In the genomic region with DNA sequence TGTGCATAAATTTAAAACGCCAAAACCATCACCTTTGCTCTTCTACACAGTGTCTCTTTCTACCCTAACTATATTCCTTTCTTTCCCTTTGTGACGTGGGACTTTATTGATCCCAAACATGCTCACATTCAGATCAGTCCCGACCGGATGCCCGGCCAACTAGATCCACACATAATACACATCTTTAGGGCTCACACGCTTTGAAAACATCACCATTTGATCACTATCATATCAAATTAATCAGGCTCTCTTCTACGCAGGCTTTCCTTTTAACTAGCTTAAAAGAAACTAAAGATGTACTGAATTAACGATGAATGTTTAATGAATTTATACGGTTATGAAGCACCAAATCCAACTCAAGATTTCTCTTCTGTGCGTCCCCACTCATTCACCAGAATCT, we compare ENCODE assay signal across 8 mouse cellular contexts. TPM values are rescaled to one million over a fixed set of nuclear protein-coding genes. Genes with fewer than 3 reads are reported as not detected.
DNase-seq lines count a peak whose midpoint lies in the region; ATAC-seq and TF ChIP-seq lines count a peak whose summit lies in the region.

No protein-coding gene starts in this region.

- no peak overlapping the region for H3K9ac ChIP-seq in kidney, postnatal 0 days (ENCODE audit: low read depth, low read length)
- no peak overlapping the region for H3K9ac ChIP-seq in embryonic facial prominence, embryonic 15.5 days
- H3K9ac ChIP-seq in limb, embryonic 12.5 days (replicated peaks): no peak overlapping the region

- H3K27me3 ChIP-seq in kidney, postnatal 0 days (ENCODE audit: insufficient read depth, low read length): peaks cover 6% of the 10 kb centered on the region; the same call in 1 of the 2 replicates
- 0 out of 2 replicates have a peak, but pooled peaks cover 6% of the 10 kb centered on the region for H3K27me3 ChIP-seq in embryonic facial prominence, embryonic 15.5 days
- H3K27me3 ChIP-seq in limb, embryonic 12.5 days: peaks cover 13% of the 10 kb centered on the region

- H3K27ac ChIP-seq in kidney, postnatal 0 days: no peak overlapping the region
- H3K27ac ChIP-seq in embryonic facial prominence, embryonic 15.5 days (replicated peaks): no peak overlapping the region
- H3K27ac ChIP-seq in limb, embryonic 12.5 days: no peak overlapping the region

- no peak for ATAC-seq in kidney, postnatal 0 days (replicated peaks; ENCODE audit: low FRiP score, low read depth)
- ATAC-seq in embryonic facial prominence, embryonic 15.5 days (ENCODE audit: insufficient number of reproducible peaks, low FRiP score, low TSS enrichment, low read depth): no peak
- no peak for ATAC-seq in limb, embryonic 12.5 days (ENCODE audit: insufficient number of reproducible peaks, insufficient read depth, low FRiP score, low TSS enrichment, low read depth)
- no peak for ATAC-seq in monocyte, adult 5-6 weeks (replicated peaks; ENCODE audit: insufficient number of reproducible peaks, low FRiP score, low TSS enrichment, poor library complexity, severe bottlenecking)
- ATAC-seq in megakaryocyte-erythroid progenitor cell, adult 5-6 weeks (replicated peaks; ENCODE audit: low FRiP score, low TSS enrichment, poor library complexity, severe bottlenecking): no peak

- H3K4me2 ChIP-seq in kidney, postnatal 0 days (ENCODE audit: low read length): peak overlapping the region; percentile 96
- H3K4me2 ChIP-seq in embryonic facial prominence, embryonic 15.5 days (replicated peaks): peak overlapping the region; percentile 88
- H3K4me2 ChIP-seq in limb, embryonic 12.5 days: peak overlapping the region; percentile 99

- no peaks in the 10 kb centered on the region for H3K9me3 ChIP-seq in kidney, postnatal 0 days (replicated peaks; ENCODE audit: low read length)
- no peaks in the 10 kb centered on the region for H3K9me3 ChIP-seq in embryonic facial prominence, embryonic 15.5 days (replicated peaks)
- H3K9me3 ChIP-seq in limb, embryonic 12.5 days: no peaks in the 10 kb centered on the region

- H3K4me3 ChIP-seq in kidney, postnatal 0 days (replicated peaks; ENCODE audit: low read depth, low read length): peak overlapping the region; percentile 84
- peak overlapping the region; percentile 84 for H3K4me3 ChIP-seq in embryonic facial prominence, embryonic 15.5 days (replicated peaks)
- peak overlapping the region; percentile 83 for H3K4me3 ChIP-seq in limb, embryonic 12.5 days (replicated peaks)

- H3K4me1 ChIP-seq in kidney, postnatal 0 days (replicated peaks; ENCODE audit: insufficient read depth, low read length): no peaks in the 10 kb centered on the region; the same call in 1 of the 2 replicates
- peaks cover 22% of the 10 kb centered on the region; the same call in 1 of the 2 replicates for H3K4me1 ChIP-seq in embryonic facial prominence, embryonic 15.5 days
- peaks cover 13% of the 10 kb centered on the region for H3K4me1 ChIP-seq in limb, embryonic 12.5 days (replicated peaks)

- WGBS in kidney, postnatal 0 days: 14% methylated on average over 10 of the region's 10 CpGs
- 14% methylated on average over 10 of the region's 10 CpGs for WGBS in embryonic facial prominence, embryonic 15.5 days
- WGBS in limb, embryonic 12.5 days: under 1% methylated on average over 10 of the region's 10 CpGs

- peak; percentile 29 for DNase-seq in kidney, postnatal 0 days (ENCODE audit: low spot score)
- no peak for DNase-seq in kidney, postnatal 25 days
- peak; percentile 58 for DNase-seq in retina, embryonic 14.5 days (ENCODE audit: low spot score)
- DNase-seq in right cerebral cortex, adult 18-20 months: no peak

- H3K36me3 ChIP-seq in kidney, postnatal 0 days (ENCODE audit: insufficient read depth, low read length): no peaks in the 10 kb centered on the region
- H3K36me3 ChIP-seq in embryonic facial prominence, embryonic 15.5 days: no peaks in the 10 kb centered on the region
- no peaks in the 10 kb centered on the region for H3K36me3 ChIP-seq in limb, embryonic 12.5 days

- TF ChIP-seq CTCF in kidney, postnatal 0 days (IDR thresholded peaks at IDR 0.05; ENCODE audit: low read depth): no peak

RNA-seq across cellular contexts. Expression of a gene that starts 2.9 kb away (rescaled TPM):
- polyA plus RNA-seq in kidney, postnatal 0 days (2015; fragmentation: Nextera tagmentation; extraction: Ambion mirVana): 0.51 TPM in 2 replicates
- 1.2 and 1.6 TPM in 2 replicates for polyA plus RNA-seq in embryonic facial prominence, embryonic 15.5 days (2015; fragmentation: Nextera tagmentation; extraction: Ambion mirVana)
- 0.83 and 0.85 TPM in 2 replicates for polyA plus RNA-seq in limb, embryonic 12.5 days (2016; fragmentation: Nextera tagmentation; extraction: Ambion mirVana)
- 0.29 to 2.2 TPM (median 1.1 TPM) in 3 replicates for total RNA-seq in monocyte, adult 5-6 weeks (2017)
- total RNA-seq in megakaryocyte-erythroid progenitor cell, adult 5-6 weeks (2014; fragmentation: Nextera tagmentation): 0.32 and 6.0 TPM in 2 replicates
- total RNA-seq in megakaryocyte-erythroid progenitor cell, adult 5-6 weeks (2017): 6.8 and 35.8 TPM in 2 replicates

RNA-seq across cellular contexts. Expression of a gene that starts 7.2 kb away (rescaled TPM):
- 2.4 and 2.7 TPM in 2 replicates for polyA plus RNA-seq in kidney, postnatal 0 days (2015; fragmentation: Nextera tagmentation; extraction: Ambion mirVana)
- polyA plus RNA-seq in embryonic facial prominence, embryonic 15.5 days (2015; fragmentation: Nextera tagmentation; extraction: Ambion mirVana): 14.9 and 17.9 TPM in 2 replicates
- 4.7 and 6.2 TPM in 2 replicates for polyA plus RNA-seq in limb, embryonic 12.5 days (2016; fragmentation: Nextera tagmentation; extraction: Ambion mirVana)
- total RNA-seq in monocyte, adult 5-6 weeks (2017): not detected in 3 replicates
- total RNA-seq in megakaryocyte-erythroid progenitor cell, adult 5-6 weeks (2014; fragmentation: Nextera tagmentation): 0.42 TPM in 1 of 2 replicates, not detected in the other
- not detected in 2 replicates for total RNA-seq in megakaryocyte-erythroid progenitor cell, adult 5-6 weeks (2017)

Comparison
In these comparisons a context has a peak if more than half of its experiments do, and no peak if none do; other contexts are left out.
1. DNase-seq: peak in kidney, postnatal 0 days (single experiment) and retina, embryonic 14.5 days (single experiment); none in kidney, postnatal 25 days (0 of 2) and right cerebral cortex, adult 18-20 months (single experiment).
2. Peak in every context shown above with its lines, with median percentiles within 50 percentile points of each other: H3K4me2 ChIP-seq and H3K4me3 ChIP-seq.